Mouse (Mus musculus) gastrocnemius, adult 2 months (tissue): ENCODE data around the gene Krr1. TPM values are rescaled to one million over a fixed set of nuclear protein-coding genes. Genes with fewer than 3 reads are reported as not detected.

Source experiments
- DNase-seq: peaks from one replicate; pipeline ENCODE4 v3.0.0; 2022
- H3K27ac ChIP-seq: fragments of 200-600 bp; 2 replicates; pipeline ENCODE4 v1.8.1; 2022; ENCODE audit warnings: mild to moderate bottlenecking
- H3K4me3 ChIP-seq: fragments of 200-600 bp; 2 replicates; pipeline ENCODE4 v1.8.1; 2022; ENCODE audit warnings: mild to moderate bottlenecking, moderate library complexity
- CTCF ChIP-seq: fragments of 200-600 bp; IDR thresholded peaks from 2 replicates; pipeline ENCODE4 v1.8.1; 2022; ENCODE audit warnings: antibody characterized with exemption, mild to moderate bottlenecking, moderate library complexity
- intact Hi-C: fragments of 180-260 bp; cut with DNase I; formaldehyde crosslinking; loops from one replicate; pipeline ENCODE4 v1.15.1; 2025
- total RNA-seq, 2 experiments: library from RNA; stranded (reverse); gene quantifications; 2 replicates each; pipeline ENCODE4 v1.2.3; 2021

Krr1 gene
- total RNA-seq, 2 experiments from 2014 or later: 27.4 to 29.5 TPM

- intact Hi-C loops: no loop called here
- Histone ChIP-seq H3K27ac (peak overlapping the region; percentile 38), H3K4me3 (no peak overlapping the region)
- no peak for DNase-seq
- no peak for TF ChIP-seq CTCF
Measured at GRCm38 (mm10) chr10:111945563-111945962, 26.9 kb upstream of the Krr1 start.

DNA sequence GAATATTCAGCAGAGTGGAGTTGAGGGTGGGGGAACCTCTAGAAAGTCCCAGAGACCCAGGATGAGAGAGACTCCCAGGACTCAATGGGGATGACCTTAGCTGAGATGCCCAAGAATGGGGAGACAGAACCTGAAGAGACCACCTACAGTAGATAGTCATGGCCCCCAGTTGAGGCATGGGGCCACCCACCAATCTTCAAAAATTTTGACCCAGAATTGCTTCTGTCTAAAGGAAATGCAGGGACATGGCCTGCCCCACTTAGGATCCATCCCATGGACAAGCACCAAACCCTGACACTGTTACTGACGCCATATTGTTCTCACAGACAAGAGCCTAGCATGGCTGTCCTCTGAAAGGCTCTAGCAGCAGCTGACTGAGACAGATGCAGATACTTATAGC is 24.4 kb upstream of the Krr1 start:
- TF ChIP-seq CTCF: no peak
- no peak for DNase-seq
- intact Hi-C loops: no loop called here
- Histone ChIP-seq H3K4me3 (no peak overlapping the region), H3K27ac (no peak overlapping the region)

GRCm38 (mm10) chr10:111949008-111949407 is 23.5 kb upstream of the Krr1 start:
- no peak for DNase-seq
- Histone ChIP-seq H3K27ac (no peak overlapping the region), H3K4me3 (no peak overlapping the region)
- TF ChIP-seq CTCF: no peak
- intact Hi-C loops: no loop called here

DNA sequence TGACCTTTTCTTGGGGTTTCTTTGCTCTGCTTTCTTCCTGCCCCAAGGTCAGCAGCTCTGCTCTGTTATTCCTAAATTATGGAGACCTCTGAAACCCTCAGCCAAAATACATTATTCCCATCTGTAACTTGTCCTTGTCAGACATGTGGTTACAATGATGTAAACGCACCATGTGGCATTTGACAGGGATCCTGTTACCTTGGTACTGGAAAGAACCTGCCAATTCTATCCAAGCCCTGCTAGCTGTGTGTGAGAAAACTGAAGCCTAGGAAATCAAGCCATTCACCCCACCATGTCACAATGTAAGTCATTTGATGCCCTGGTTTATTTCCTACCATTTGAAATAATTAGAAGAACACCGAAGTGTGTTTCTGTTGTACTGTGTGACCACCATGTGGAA is 16.6 kb upstream of the Krr1 start:
- Histone ChIP-seq H3K4me3 (no peak overlapping the region), H3K27ac (no peak overlapping the region)
- DNase-seq: no peak
- intact Hi-C loops: no loop called here
- no peak for TF ChIP-seq CTCF

DNA sequence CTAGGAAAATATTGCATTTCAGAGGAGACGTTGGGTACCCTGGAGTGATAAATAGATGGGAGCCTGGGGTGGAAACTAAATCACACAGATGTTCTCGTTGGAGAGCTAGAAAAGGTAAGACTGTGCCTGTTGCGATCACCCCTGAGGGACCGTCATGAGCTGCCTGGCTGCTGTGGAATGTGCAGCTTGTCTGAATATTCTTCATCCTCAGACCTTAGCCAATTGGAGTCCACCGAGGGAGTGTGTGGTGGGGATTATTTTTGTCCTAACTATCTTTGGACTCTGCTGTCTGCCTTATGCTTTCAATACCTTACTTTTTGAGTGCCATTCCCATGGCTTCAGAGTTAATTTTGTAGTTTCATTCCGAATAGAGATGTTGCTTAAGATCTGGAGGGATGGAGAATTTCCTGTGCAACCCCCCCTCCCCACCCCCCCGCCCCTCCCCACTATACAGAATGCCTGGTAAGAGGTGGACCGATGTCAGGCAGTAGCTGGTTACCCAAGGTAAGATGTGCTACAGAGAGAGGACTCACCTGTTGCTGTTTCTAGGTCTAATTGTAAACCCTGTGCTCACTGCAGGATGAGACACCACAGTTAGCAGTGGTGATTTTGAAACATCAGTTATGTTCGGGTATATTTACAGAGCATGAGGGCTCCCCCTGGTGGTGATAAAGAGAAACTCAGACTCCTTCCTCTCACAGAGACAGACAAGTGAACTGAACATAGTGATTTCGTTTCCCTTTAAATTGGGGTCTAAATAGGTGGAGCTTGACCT is 15.0 kb upstream of the Krr1 start:
- H3K27ac ChIP-seq: no peak overlapping the region
- peak; percentile 45 for DNase-seq

GRCm38 (mm10) chr10:111958046-111958421 is 14.4 kb upstream of the Krr1 start:
- no peak overlapping the region for H3K4me3 ChIP-seq
- TF ChIP-seq CTCF: no peak
- no peak for DNase-seq
- H3K27ac ChIP-seq: no peak overlapping the region
- intact Hi-C loops: no loop called here

More for the DNA sequence above, 15.0 kb upstream of the Krr1 start:
- H3K4me3 ChIP-seq: no peak overlapping the region
- TF ChIP-seq CTCF: peak; percentile 86
- intact Hi-C loops: loop anchor here (1.0 kb wide), 1 partner anchor 453 kb away; no protein-coding TSS in a partner anchor

GRCm38 (mm10) chr10:111959353-111959752 is 13.1 kb upstream of the Krr1 start:
- intact Hi-C loops: no loop called here
- Histone ChIP-seq H3K27ac (no peak overlapping the region), H3K4me3 (no peak overlapping the region)
- no peak for DNase-seq
- no peak for TF ChIP-seq CTCF

- Histone ChIP-seq H3K4me3 (no peak overlapping the region), H3K27ac (no peak overlapping the region)
- no peak for DNase-seq
- intact Hi-C loops: no loop called here
- TF ChIP-seq CTCF: no peak
Measured at GRCm38 (mm10) chr10:111960459-111960858, 12.0 kb upstream of the Krr1 start.

DNA sequence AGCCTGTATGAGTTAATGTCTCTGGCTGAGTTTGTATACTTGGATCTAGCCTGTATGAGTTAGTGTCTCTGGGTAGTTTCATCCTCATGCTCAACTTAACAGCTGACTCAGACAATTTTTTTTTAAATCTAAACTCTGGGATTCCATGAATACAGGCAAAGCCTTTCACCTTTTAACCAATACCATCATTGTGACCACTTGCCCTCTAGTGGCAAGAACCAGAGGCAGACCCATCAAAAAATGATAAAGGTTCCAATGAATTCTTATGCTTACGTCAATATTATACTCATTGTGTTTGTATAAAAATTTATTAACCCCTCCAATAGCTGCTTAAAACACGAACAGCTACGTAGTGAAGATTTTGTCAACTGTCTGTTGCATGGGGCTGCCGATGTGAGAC is 6.1 kb upstream of the Krr1 start:
- intact Hi-C loops: no loop called here
- Histone ChIP-seq H3K4me3 (no peak overlapping the region), H3K27ac (no peak overlapping the region)
- peak; percentile 21; the same call in 1 of the 2 replicates for TF ChIP-seq CTCF
- DNase-seq: no peak

GRCm38 (mm10) chr10:111971929-111972328 is 535 bp upstream of the Krr1 start:
- Histone ChIP-seq H3K4me3 (peak overlapping the region; percentile 83), H3K27ac (peak overlapping the region; percentile 95)
- DNase-seq: no peak
- TF ChIP-seq CTCF: no peak
- intact Hi-C loops: loop anchor here (2.0 to 10.0 kb wide), 2 partner anchors 673 to 747 kb away; partner anchors contain the start of gene Bbs10

DNA sequence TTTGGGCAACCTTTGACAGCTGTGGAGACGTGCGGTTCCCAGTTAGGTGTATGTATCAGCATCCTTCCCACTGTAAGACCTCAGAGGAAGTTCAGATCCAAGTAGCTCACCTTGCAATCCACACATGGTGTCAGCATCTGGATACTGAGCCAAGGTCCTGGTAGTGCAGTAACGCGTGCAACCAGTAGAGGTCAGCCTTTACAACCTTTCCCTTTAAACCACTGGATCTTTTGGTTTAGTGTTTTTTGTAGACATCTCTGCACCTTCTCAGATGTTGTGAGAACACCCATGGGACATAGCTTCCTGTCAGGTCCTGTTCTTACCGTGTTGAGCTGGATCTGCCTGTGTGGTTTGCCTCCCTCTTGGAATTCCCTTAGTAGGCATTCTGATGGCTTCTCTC is 5.1 kb downstream of the Krr1 start:
- Histone ChIP-seq H3K4me3 (no peak overlapping the region), H3K27ac (no peak overlapping the region)
- intact Hi-C loops: loop anchor here (5.0 to 10.0 kb wide), 2 partner anchors 130 to 753 kb away; no protein-coding TSS in a partner anchor
- peak; percentile 49 for DNase-seq
- peak; percentile 89 for TF ChIP-seq CTCF

DNA sequence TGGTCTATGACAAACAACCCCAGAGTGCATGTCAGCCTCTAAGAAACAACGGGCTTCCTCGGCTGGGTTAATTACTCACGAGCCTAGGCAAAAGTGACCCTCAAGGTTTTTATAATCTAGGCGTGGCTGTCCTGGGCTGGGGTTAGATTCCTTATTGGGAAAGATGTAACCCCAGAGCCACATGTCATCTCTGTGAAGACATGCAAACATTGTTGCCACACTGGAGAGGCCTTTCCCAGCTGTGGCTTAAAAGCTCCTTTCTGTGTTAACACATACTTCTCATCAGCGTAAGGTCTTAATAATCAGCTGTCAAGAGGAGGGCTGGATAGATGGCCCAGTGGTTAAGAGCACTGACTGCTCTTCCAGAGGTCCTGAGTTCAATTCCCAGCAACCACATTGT is 10.6 kb downstream of the Krr1 start:
- no peak overlapping the region for H3K27ac ChIP-seq
- intact Hi-C loops: no loop called here
- no peak for TF ChIP-seq CTCF
- no peak for DNase-seq
- no peak overlapping the region for H3K4me3 ChIP-seq

DNA sequence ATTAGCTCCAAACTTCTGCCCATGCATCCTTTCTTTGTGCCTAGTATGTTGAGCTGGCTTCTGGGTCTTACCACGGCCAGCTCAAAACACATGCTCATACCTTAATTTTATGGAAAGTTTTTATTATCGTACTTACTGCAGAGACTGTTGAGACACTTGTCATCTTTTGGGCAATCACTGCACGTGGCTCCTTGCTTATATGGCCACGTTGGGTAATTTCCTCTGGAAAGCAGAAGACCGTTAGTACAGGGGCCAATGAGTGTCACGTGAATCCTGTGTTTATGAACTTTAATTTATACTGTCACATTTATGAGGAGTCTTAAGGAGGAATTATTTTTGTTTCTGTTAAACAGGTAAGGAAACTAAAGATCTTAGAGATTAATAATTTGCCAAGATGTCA is 14.0 kb downstream of the Krr1 start:
- no peak overlapping the region for H3K27ac ChIP-seq
- no peak for TF ChIP-seq CTCF
- intact Hi-C loops: no loop called here
- no peak for DNase-seq
- no peak overlapping the region for H3K4me3 ChIP-seq
